Mouse (Mus musculus) activated CD4-positive, CD25-positive, alpha-beta regulatory T cell, adult 4 months (primary cell): ENCODE measurements around the gene Col9a1. TPM values are rescaled to one million over a fixed set of nuclear protein-coding genes. Genes with fewer than 3 reads are reported as not detected.

Experiments used
- ATAC-seq: one replicate; pipeline ENCODE4 v1.8.0; 2017
- polyA plus RNA-seq, 2 experiments: library from polyadenylated mRNA; unstranded; fragments of 100-300 nt; shearing (Covaris generic); gene quantifications; one replicate each; pipeline ENCODE4 v1.2.1; 2017

The Col9a1 gene
- polyA plus RNA-seq, 2 experiments from 2014 or later, result not detected

DNA sequence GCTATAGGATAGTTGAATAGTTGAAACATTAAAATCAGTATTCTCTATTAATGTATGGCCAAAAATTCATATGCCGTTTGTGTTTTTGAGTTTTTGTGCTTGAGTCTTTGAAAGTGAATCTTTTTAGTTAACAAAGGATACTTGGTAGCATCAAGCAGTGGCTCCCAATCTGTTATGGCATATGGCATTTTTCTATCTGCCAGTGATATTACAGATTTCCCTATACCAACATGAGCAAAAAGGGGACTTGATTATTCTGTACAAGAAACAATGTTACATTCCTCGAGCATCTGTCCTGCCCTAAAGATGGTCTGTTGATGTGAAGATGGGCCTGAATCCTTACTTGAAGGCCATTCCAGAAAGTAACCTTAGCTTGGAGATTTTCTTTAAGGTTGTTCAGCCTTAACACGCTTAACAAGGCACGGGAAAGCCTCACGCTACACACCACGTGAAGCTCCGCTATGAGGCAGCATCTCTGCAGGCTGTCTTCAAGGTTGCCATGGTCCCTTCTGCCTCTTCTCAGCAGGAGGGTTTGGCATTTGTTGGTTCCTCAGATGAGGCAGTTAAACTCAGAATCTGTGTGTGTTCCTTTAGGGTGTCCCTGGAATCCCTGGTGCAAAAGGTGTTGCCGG, 45.7 kb downstream of the Col9a1 start:
- ATAC-seq, result no peak

DNA sequence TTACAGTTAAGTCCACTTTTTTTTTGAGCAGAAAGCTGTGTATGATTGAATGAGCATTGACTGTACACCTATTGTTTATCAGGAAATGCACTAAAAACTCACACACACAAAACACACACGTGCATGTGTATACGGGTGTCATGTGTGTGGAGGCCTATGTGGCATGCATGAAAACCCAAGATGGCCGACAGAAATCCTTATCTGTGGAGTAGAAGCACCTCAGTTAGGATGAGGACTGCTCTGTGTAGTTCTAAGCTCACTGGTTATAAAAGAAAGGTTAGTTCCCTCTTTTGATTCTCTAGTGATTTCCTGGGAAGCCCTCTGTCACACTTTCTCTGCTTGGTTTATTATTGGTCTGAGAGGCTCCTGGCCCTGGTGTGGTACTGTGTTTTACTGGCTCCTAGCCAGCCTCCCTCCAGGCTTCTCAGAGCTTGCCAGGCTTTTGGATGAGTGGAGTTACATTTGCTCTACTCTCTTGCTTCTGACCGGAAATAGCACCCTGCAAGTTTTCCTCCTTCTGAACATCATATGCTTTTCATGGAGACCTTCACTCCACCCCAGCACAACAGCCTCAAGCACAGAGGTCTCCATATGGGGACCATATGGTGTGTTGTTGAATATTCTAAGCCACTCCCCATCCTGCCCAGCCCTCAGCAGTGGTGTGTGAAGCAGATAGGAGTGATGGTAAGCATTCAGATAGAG, 48.6 kb downstream of the Col9a1 start:
- ATAC-seq, result no peak

DNA sequence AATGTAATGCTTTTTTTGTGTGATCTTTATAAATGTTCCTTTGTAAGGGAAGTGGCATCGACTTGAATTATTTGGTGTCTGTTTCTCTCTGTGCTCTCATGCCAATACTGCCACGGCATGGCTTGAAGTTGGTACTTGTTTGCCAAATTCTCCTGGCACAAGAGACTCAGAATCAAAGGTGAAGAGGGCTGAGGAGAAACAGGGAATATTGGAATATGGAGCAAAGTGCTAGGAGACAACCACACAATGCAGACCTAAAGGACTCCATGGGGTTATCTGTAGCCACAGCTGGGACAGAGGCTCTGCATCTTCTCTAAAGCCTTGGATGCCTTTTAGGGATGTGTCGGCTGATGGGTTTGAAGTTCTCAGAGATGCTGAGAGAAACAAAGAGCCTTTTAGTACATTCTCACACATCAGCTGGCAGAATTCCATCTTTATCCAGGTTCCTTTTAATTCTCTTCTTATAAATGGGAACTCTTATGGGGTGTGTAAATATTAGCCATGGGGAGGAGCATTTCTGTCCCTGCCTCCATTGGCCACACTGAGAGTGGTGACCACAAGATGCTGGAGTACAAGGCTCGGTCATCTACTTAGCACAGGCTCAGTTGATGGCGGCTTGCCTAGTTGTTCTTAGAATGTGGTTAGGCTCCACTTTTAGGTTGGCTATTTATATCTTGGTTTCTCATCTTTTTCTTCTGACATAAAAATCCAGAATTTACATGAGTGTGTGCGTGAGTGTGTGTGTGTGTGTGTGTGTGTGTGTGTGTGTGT, 49.7 kb downstream of the Col9a1 start:
- no peak for ATAC-seq

DNA sequence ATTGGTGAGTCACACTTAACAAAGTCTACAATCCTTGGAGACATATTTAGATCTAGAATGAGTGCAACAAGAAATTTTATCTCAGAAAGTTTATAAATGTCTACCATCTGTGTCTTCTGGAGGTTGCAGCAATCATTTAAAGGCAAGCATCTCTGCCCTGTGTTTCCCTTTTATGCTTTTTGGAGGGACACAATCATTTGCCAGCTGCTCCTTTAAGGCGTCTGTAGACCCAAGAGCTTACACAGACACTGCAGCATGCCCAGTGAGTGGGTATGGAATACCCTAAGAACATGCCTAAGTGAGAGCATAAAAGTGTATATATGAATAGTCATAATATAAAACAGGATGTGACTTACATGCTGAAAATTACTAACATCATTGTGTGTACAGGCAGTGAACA, 52.1 kb downstream of the Col9a1 start:
- ATAC-seq, result no peak

DNA sequence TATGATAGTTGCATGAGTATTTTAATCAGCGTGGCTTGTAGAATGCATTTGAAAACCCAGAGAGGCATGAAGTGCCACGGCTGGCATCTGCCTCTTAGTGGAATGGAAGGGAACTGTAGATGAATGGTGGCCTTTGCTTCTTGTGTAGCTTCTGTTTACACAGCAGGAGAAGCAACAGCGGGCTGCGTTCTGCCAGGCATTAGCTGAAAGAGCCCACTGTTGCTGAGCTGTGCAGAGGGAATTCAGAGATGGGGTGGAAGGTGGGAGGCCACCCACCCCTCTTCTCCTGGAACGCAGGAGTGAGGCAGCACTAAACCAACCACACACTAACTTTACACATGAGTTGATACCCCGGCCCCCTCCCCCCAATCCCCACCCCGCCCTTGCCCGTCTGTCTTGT, 53.0 kb downstream of the Col9a1 start:
- ATAC-seq, result no peak

DNA sequence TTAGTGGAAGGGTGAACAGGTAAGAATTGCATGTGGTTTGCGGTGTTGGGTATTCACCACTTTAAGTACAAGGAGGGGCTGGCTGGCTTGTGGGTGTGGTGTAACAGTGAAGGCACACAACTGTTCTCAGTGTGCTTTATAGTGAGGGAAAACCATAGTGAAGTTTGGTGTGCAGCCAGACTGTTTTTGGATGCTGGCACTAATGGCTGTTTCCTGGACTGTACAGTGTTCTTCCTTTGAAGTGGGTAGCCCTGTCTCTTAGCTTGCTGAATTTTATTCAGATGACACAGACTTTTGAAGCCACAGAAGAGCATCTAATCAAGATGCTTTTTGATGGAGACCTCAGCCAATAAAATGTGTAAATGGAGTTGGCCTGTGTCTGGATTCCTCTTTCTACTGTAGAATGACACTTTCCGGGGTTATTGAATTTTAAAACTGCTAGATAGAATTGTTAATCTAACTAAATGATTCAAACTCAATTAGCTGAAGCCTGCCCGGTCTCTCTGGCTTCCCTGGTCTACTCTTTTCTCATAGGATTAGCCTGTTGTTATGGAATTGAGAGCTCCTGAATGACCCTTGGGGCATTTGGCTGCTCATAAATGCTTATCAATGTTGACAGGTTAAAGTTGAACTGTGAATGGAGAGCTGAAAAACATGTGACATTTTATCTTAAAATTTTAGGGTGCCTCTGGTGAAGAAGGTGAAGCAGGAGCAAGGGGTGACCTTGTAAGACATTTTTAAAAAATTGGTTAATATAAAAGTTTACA, 54.3 kb downstream of the Col9a1 start:
- ATAC-seq, result no peak

DNA sequence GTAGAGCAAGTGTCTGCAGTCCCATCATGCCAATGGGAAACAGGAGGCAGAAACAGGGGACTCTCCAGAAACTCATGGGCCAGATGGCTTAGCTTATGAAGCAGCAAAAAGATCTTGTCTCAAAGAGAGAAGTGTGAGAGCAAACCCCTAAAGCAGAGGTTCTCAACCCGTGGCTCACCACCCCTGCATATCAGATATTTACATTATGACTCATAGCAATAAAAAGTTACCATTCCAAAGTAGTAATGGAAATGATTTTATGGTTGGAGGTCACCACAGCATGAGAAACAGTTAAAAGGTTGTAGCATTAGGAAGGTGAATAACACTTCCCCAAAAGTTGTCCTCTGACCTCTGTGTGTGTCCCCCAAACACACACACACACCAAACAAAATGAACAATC, 58.9 kb downstream of the Col9a1 start:
- no peak for ATAC-seq

DNA sequence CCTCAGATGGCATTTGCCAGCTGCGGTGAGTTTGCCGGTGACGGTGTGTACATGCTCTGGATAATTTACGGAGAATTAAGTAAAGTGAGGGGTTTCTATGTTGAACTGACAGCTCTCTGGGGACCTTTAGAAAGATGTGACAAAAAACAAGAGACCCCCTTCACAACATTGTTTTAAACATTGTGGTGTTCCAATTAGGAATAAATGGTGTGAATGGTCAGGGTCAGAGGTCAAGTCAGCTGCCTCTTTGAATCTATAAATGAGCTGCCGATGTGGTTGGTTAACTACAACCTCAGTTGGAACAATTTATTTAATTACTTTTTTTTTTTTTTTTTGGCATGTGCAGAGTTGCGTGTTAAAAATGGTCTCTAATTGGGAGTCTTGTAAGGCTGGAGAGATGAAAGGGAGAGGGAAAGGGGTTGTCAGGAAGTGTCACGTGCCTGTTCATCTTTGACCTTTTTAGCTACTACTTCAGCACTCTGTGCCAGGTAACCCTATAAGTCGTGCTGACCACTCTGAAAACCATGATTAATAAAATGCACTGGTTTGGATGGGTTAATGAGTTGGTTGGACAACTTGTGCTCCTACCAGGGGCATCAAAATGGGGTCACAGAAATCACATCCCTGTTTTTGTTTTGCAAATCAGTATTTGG, 62.8 kb downstream of the Col9a1 start:
- ATAC-seq, result no peak

DNA sequence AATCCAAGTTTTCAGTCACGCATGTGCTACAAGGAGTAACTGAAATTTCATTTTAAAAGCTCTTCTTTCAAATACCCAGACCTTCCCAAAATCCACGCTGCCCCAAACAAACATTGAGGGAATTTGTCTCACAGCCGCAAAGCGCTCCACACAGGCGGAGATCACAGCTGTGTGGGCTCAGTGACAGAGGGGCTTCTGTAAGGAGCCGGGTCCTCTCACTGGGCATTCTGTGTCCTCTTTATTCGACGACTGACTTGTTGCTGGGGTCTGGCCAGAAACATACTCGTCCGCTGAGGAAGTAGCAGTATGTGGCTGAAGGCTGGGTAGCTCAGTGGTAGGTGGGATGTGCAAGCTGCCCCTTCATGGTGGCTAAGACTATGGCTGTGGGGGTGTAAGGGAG, 67.5 kb downstream of the Col9a1 start:
- ATAC-seq, result no peak

DNA sequence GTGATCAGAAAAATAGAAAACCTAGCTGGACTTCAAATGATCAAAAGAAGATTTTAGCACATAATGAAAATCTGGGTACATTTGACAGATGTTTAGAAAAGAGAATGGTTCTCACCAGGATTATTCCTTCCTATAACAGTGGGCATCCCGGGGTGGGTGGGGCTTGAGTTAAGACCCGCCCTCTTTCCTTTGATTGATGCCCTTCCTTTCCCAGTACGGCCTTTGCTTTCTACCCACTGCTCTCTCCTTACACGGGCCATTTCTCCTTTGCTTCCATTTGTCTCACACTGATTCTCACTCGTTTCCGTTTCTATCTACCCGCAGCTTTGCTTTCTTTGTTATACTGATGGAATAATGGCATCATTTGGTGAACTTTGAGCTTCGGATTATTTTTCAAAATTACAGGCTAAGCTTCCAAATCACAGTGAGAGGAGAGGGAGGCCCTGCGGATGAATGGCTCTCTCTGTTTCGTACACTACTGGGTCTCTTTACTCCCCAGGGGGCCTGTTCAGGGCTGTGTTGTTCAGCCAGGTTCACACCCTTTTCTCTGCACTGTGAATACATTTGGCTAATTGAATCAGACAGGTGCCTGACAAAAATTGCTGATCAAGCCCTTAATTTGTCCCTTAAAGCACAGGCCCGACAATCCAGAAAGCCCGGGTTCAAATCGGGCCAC, 68.4 kb downstream of the Col9a1 start:
- no peak for ATAC-seq

DNA sequence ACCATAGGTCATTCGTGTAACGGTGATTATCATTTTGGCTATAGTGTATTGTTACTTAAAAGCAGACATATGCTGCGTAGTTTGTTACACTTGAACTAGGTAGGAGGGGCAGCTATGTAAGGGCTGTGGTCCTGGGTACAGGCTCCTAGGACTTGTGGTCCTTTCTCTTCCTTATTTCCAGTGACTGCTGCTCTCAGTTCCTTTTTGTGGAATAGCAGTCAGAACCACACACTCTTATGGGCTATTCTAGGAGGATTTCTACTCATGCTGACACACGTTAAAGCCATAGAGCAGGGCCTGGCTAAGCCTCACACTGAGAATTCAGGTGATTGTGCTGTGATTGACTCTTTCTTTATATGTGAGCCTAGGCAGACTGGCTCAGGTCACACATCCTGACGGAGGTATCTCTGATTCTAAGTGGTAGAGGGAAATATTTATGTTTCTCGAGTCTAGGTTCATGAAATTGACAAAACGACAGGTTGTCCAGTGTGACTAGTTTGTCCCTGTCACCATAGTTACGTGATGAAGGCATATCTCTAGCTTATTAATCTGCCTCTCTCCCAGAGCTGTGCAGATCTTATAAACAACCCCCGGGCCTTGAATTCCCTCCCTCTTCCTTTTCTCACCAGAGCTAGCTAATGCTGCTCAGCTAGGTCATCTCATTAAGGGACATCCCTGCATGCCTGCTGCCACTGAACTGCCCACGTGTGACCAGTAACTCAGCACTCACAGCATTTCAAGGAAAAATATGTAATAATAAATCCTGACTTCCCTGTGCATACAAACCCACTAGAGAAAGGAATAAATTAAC, 71.1 kb downstream of the Col9a1 start:
- ATAC-seq, result no peak

DNA sequence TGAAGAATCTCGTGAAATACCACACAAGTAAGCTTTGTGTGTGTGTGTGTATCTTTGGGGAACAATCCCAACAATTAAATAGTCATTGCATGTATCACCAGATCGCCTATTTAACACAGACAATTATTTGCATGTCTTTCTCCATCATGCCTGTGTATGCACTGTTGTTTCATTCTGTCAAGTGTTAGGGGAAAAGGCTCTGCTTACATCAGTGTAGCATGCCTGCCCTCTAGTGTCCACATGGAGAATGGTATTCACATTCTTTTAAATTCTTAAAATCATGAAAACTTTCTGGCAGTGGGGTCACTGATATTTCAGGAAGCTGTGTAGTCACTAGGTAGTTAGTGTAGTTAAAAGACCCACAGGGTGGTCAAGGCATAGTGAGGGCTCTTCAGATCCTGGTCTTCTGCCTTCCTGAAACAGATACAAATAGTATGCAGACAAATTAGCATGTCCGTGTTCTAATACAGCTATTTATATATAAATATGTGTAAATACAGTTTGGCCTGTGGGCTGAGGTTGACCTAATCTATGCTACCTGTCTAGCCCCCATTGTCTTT, 71.8 kb downstream of the Col9a1 start:
- ATAC-seq, result no peak

DNA sequence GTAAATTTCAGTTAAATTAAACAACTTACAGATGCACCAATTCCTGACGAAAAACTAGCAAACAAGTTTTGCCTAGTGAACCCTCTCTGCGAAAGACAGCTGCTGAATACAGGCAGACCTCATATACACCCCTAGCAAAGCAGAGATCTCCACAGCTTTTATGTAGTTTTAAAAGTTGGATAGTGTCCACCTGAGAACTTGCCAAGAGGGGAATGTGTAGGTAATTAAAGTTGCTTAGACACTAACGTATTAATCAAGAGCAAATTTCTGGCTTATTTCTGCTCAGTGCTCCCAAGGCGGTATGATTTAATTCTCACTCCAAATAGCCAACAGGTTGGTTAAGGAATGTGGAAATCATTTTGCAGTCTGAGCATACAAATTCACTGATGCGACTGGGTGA, 80.6 kb downstream of the Col9a1 start:
- no peak for ATAC-seq

DNA sequence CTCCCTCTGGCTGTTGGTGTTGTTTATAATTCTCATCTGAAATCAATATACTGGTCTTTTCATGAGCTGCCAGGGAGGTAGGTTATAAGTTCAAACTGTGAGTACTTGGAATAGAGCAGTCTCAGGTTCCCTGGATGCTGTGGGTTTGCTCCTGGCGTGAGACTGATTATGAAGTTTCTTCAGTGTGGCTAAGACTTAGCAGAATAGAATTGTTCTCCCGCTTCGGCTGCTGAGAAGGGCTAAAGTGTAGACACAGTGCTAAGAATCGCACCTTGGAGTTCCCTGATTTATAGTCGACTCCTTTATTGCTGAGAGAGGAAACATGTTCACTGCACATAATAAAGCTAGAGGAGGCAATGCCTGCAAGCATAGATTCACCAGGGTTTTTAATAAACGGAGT, 82.0 kb downstream of the Col9a1 start:
- ATAC-seq, result no peak

DNA sequence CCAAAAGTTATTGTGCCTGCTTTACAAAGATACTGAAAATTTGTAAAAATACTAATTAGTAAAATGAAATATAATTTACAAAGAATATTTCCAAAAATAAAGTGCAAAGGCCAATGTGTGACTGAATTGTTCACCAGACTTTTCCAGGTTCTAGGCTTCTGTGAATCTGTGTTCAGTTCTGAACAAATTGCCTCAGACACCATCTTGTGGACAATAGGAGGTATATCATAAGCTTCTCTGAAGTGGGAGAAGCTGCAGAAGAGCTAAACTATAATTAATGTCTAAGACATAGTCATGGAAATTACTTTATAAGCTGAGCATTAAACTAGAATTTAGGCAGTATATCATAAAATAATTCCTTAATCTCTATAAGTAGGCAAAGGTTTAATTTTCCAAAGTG, 83.8 kb downstream of the Col9a1 start:
- ATAC-seq, result no peak

DNA sequence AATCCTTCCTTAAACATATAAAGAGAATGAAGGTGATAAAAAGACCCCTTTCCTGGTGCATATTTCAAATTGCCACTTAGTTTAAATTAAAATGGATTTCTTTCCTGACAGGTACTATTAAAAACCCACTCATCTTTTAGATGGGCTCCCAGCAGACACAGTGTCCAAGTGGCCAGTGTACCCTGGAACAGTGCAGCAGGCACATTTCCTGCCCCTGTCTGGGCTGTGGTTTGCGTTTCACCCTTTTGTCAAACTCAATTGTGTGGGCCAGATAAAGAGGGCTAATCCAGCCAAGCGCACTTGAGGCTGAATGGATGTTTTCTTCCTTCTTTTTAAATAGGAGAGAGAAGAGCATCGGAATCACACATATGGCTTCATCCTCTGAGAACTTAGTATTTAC, 89.6 kb downstream of the Col9a1 start:
- ATAC-seq, result no peak

DNA sequence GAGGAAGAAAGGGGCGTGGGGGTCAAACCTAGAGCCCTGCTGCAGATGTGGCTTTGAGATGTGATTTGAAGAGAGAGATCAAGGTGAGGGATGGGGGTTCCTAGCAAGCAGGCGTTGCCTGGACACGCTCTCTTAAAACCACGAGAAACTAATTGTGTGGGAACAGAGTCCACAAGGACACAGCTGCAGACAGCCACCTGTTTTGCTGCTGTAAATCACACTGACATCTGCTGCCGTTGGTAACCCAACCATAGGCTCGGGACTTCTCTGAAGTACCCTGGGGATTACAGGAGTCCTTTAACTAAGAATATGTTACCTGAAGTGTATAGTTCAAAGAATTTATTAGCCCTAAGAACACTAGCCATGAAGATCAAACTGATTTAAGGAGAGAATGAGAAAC, 109.0 kb downstream of the Col9a1 start:
- no peak for ATAC-seq

DNA sequence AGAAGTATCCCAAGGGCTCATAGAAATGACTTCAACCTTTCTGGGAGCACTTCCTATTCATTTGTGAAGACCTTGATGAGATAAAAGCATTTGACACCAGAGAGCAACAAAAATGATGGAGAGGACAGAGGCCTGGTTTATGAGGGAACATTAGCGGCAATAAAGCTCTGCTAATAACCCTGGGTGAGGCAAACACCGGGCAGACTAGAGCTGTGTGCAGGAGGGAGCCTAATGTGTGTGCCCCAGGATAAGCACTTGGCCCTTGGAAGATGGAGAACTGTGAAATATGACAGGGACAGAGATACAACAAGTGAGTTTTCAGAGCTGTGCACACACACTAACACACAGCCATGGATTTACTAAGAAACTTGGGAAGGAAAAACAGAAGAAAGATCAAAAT, 115.1 kb downstream of the Col9a1 start:
- ATAC-seq, result no peak

DNA sequence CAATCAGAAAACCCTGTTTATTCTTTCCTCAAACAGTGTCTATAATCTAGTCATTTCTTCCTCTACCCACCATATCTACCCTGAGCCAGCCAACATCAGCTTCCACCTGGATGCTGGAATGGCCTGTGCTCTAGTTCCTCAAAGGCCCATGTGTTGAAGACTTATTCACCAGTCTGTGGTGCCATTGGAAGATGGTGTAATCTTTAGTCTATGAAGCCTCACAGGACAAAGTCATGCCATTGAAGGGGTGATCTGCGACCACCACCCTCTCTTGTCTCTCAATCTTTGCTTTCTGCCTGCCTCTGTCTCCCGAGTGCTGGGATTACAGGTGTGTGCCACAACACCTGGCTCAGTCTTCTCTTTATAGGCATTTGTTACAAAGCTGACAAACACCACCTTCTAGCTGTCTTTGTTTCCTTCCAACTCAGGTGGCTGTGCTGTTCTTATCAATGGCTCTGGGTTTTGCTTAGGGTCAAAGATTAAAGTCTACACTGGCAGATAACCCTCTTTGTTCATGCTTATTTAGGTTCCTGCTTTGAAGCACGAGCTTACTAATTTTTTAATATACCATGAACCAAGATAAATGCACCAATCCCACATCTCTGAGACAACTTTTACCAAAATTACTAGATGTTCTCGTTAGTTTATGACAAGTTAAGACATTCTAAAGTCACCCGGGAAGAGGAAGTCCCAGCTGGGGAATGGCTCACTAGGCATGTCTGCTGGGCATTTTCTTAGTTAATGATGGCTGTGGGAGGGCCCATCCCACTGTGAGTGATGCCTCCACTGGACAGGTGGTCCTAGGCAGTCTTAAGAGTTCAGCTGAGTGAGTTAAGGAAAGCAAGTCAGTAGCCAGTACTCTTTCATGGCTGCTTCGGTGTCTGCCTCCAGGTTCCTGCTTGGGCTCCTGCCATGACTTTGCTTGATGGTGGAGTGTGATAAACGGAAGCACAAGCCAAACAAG, 117.9 kb downstream of the Col9a1 start:
- ATAC-seq, result no peak

DNA sequence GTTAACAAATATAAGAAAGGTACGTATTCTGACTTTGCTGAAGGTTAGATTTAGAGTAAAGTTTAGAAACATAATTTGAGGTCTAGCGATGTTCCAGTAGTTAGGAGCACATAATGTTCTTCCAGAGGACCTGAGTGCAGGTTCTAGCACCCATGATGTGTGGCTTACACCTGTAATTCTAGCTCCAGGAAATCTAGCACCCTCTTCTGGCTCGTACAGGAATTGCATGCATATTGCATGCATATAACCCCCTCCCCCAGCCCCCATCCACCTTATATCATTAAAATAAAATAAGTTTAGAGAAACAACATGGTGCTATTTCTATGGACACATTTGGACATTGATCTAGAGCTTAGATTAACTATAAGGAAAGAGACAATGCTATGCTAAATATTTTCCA, 123.3 kb downstream of the Col9a1 start:
- no peak for ATAC-seq
